Mouse (Mus musculus) embryonic facial prominence, embryonic 10.5 days (tissue): ENCODE measurements around the gene Pfas. TPM values are rescaled to one million over a fixed set of nuclear protein-coding genes. Genes with fewer than 3 reads are reported as not detected.

Experiments used
- DNase-seq: peaks from one replicate; pipeline ENCODE4 v3.0.0-alpha.2; 2017; ENCODE audit warnings: low spot score
- H3K27ac ChIP-seq: fragments of 300-500 bp; sonication (generic); replicated peaks from 2 replicates; pipeline ENCODE4 v1.5.1; 2016; ENCODE audit warnings: mild to moderate bottlenecking
- H3K27me3 ChIP-seq: fragments of 300-500 bp; sonication (generic); replicated peaks from 2 replicates; pipeline ENCODE4 v1.6.1; 2016; ENCODE audit warnings: low read depth, mild to moderate bottlenecking; ENCODE audit not compliant: poor library complexity, severe bottlenecking
- H3K36me3 ChIP-seq: fragments of 300-500 bp; sonication (generic); replicated peaks from 2 replicates; pipeline ENCODE4 v1.6.1; 2016; ENCODE audit warnings: mild to moderate bottlenecking, moderate library complexity
- H3K4me1 ChIP-seq: fragments of 300-500 bp; sonication (generic); 2 replicates; pipeline ENCODE4 v1.6.1; 2016
- H3K4me3 ChIP-seq: fragments of 300-500 bp; sonication (generic); 2 replicates; pipeline ENCODE4 v1.5.1; 2016; ENCODE audit warnings: mild to moderate bottlenecking, moderate library complexity
- H3K9me3 ChIP-seq: fragments of 300-500 bp; sonication (generic); 2 replicates; pipeline ENCODE4 v1.6.1; 2016; ENCODE audit warnings: mild to moderate bottlenecking
- WGBS: fragments of 180-500 bp; shearing (Covaris S2); methylation state at CpG from one replicate; pipeline ENCODE4 v1.1.7; 2016; 5-methylcytosine and 5-hydroxymethylcytosine counted together
- polyA plus RNA-seq: library from polyadenylated mRNA; unstranded; fragments of >200 nt; fragmentation: Nextera tagmentation; extraction: Ambion mirVana; gene quantifications from 2 replicates; pipeline ENCODE4 v1.2.1, GENCODE M21; 2016

Pfas gene
- polyA plus RNA-seq: 70.1 and 71.9 TPM in 2 replicates

DNA sequence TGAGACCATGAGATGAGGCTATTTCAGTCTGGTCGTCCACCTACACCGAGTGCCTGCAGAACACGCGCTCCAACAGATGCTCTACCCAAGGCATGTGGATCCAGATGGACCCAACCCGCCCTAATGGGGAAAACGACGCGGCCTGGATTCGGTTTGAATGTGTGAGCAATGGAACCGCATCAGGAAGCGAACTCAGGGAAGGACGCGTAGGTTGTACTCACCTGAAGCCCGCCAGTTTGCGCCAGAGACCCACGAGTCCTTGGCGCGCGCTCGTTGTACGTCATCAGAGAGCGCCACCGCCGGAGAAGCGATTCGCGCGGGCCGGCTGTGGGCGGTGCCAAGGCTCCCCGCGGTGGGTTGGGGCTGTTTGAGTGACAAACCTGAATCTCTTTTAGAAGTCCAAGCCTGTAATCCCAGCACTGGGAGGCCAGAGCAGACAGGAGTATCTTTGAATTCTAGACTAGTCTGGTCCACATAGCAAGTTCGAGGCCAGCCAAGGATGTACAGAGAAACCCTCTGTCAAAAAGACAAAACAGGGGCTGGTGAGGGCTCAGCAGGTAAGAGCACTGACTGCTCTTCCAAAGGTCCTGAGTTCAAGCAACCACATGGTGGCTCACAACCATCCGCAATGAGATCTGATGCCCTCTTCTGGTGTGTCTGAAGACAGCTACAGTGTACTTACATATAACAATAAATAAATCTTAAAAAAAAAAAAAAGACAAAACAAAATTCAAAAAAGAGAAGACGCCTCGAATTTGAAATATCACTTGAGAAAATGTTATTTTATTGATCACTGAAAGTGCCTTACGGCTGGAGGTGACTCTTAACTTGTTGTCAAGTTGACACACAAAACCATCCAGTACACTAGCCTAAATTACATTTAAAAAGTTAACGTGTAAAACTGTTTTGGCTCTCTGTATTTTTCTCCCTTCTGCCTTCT lies at the start of gene Pfas:
Gene Pfas (minus strand): TSS at position 279 of the 940 bp plus-strand sequence.
- H3K36me3 ChIP-seq: peaks cover 27% of the 10 kb centered on the region
- peak within 1 kb of the TSS; percentile 88 for H3K27ac ChIP-seq
- peak within 1 kb of the TSS; percentile 85 for H3K4me3 ChIP-seq
- no peaks in the 10 kb centered on the region for H3K27me3 ChIP-seq
- WGBS: 9% methylated on average over 38 of the region's 38 CpGs
- peaks cover 24% of the 10 kb centered on the region for H3K4me1 ChIP-seq
- DNase-seq: peak; percentile 97
- no peaks in the 10 kb centered on the region for H3K9me3 ChIP-seq

DNA sequence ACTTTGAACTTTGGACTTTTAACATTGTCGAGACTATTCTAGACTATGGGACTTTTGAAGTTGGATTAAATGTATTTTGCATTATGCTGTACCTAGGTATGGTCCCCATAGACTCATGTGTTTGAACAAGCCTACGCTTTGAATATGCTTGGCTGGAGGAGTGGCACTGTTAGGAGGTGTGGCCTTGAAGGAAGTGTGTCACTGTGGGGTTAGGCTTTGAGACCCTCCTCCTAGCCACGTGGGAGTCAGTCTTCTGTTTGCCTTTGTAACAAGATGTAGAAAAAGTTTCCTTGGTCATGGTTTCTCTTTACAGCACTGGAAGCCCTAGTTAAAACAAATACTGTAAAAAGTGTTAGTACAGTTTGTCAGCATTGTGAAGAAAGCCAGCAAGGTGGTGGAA lies 45.6 kb upstream of the Pfas start:
- 79% methylated on average over 3 of the region's 3 CpGs for WGBS
- Histone ChIP-seq H3K36me3 (peaks cover 59% of the 10 kb centered on the region), H3K9me3 (no peaks in the 10 kb centered on the region), H3K4me3 (0 out of 2 replicates have a peak overlapping the region, but pooled peaks have one; percentile 8), H3K4me1 (peaks cover 12% of the 10 kb centered on the region), H3K27me3 (no peaks in the 10 kb centered on the region), H3K27ac (no peak overlapping the region)
- no peak for DNase-seq

DNA sequence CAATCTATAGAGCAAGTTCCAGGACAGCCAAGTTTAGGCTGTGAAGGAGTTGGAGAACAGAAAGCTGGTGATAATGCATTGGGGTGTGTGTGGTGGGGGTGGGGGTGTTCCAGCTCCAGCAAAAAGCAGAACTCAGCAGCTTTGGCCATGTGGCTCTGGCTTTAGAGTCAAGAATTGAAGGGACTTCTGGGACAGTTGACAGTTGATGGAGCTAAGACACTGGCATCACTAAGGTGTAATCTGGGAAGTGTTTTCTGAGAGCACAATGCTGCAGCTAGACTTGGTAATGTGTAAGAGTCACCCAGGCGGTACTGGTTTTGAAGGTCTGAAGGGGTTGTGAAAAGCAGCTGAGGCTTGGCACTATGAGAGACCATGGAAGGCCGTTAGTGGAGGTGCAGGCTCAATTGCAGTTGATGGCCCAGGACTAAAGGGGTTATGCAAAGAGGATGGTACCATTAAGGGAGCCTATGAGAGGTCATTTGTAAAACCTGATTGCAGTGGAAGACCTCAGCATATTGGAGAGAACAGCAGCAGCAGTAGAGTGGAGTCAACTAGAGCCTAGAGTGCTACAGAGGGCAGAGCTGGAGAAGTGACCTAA lies 44.7 kb upstream of the Pfas start:
- DNase-seq: no peak
- peaks cover 15% of the 10 kb centered on the region for H3K4me1 ChIP-seq
- WGBS: 89% methylated on average over 2 of the region's 2 CpGs
- peaks cover 69% of the 10 kb centered on the region for H3K36me3 ChIP-seq
- no peak overlapping the region for H3K4me3 ChIP-seq
- no peaks in the 10 kb centered on the region for H3K27me3 ChIP-seq
- H3K9me3 ChIP-seq: no peaks in the 10 kb centered on the region
- no peak overlapping the region for H3K27ac ChIP-seq

DNA sequence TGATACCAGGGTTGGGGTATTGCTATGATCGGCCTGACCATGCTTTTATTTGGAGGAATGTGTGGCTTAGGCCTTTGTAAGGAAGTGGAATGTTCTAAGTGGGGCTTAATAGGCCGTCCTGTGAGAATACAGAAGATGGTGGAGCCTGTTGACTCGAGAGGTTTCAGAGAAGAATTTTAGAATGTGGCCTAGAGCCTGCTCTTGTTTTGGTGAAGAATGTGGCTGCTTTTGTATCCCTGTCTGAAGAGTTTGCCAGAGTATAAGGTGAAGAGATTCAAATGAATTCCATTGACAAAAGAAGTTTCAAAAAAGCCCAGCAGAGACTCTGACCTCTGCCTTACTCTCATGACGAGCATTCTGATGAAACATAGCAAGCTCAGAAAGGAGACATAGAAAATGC lies 43.5 kb upstream of the Pfas start:
- WGBS: 77% methylated on average over 4 of the region's 4 CpGs
- H3K4me3 ChIP-seq: no peak overlapping the region
- DNase-seq: no peak
- H3K27ac ChIP-seq: no peak overlapping the region
- H3K36me3 ChIP-seq: peaks cover 77% of the 10 kb centered on the region
- no peaks in the 10 kb centered on the region for H3K27me3 ChIP-seq
- H3K4me1 ChIP-seq: peaks cover 27% of the 10 kb centered on the region
- H3K9me3 ChIP-seq: no peaks in the 10 kb centered on the region

DNA sequence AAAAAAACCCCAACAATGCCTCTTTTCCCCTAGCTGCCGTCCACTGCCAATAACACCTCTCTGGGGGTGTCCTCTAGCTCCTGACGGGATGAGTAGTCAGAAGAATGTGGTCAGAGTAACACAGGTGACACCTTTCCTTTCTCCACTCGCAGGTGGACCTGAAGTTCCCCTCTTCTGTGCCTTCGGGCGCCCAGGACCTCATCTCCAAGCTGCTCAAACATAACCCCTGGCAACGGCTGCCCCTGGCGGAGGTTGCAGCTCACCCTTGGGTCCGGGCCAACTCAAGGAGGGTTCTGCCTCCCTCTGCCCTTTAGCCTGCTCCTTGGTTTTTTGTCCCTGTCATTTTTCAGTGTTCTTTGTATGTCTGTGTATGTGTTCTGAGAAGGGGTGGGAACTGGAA lies 42.5 kb upstream of the Pfas start:
- no peak for DNase-seq
- no peak overlapping the region for H3K4me3 ChIP-seq
- H3K27me3 ChIP-seq: no peaks in the 10 kb centered on the region
- peaks cover 33% of the 10 kb centered on the region for H3K4me1 ChIP-seq
- no peaks in the 10 kb centered on the region for H3K9me3 ChIP-seq
- 92% methylated on average over 8 of the region's 8 CpGs for WGBS
- peaks cover 77% of the 10 kb centered on the region for H3K36me3 ChIP-seq
- no peak overlapping the region for H3K27ac ChIP-seq

DNA sequence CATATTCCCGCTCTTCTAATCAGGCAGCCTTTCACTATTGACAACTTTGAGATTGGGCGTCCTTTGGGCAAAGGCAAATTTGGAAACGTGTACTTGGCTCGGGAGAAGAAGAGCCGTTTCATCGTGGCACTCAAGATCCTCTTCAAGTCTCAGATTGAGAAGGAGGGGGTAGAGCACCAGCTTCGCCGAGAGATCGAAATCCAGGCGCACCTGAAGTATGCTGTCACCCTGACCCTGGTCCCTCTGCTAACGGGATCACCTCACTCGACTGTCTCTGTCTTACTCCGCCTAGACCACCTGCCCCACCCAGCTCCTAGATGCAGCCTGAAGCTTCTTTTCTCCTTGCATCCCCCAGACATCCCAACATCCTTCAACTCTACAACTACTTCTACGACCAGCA lies 39.9 kb upstream of the Pfas start:
- H3K4me1 ChIP-seq: peaks cover 41% of the 10 kb centered on the region
- no peaks in the 10 kb centered on the region for H3K9me3 ChIP-seq
- WGBS: 94% methylated on average over 14 of the region's 14 CpGs
- DNase-seq: no peak
- H3K4me3 ChIP-seq: peak overlapping the region; percentile 93; the same call in 1 of the 2 replicates
- H3K36me3 ChIP-seq: peaks cover 61% of the 10 kb centered on the region
- H3K27me3 ChIP-seq: no peaks in the 10 kb centered on the region
- H3K27ac ChIP-seq: no peak overlapping the region

DNA sequence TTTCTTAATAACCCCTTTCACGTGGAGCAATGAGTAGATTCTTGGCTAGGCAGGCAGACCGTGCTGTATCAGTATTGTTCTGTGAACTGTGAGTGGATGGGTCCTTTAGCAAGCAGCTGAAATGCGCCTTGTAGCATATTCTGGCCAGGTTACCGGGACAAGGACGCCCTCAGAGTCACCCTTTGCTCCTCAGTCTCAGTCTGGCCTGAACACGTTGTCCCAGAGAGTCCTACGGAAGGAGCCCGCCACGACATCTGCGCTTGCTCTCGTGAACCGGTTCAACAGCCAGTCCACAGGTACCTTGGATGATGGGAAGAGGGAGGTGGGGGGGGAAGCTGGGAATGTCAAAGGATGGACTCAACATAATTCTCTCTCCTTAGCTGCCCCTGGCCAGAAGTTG lies 39.3 kb upstream of the Pfas start:
- H3K36me3 ChIP-seq: peaks cover 55% of the 10 kb centered on the region
- no peak overlapping the region for H3K27ac ChIP-seq
- H3K27me3 ChIP-seq: no peaks in the 10 kb centered on the region
- 92% methylated on average over 12 of the region's 12 CpGs for WGBS
- DNase-seq: no peak
- peaks cover 41% of the 10 kb centered on the region for H3K4me1 ChIP-seq
- no peaks in the 10 kb centered on the region for H3K9me3 ChIP-seq
- H3K4me3 ChIP-seq: peak overlapping the region; percentile 93

DNA sequence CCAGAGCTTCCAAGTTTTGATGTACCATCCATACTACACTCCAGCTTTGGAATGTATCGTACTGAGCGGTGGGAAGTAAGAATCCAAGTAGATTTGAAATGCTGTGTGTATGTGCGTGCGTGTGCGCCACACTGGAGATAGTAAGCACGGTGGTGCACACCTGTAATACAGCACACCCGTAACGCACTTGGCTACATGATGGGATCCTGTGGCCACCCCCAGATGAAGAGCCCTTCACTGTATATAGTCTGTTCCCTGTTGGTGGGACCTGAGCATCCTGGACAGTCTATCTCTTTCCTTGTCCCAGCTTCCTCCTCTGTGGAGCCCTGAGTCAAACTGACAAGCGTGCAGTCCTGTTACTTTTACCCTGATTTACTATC lies 38.1 kb upstream of the Pfas start:
- DNase-seq: no peak
- H3K4me3 ChIP-seq: peak overlapping the region; percentile 93
- no peaks in the 10 kb centered on the region for H3K27me3 ChIP-seq
- no peaks in the 10 kb centered on the region for H3K9me3 ChIP-seq
- WGBS: 18% methylated on average over 9 of the region's 9 CpGs
- H3K27ac ChIP-seq: peak overlapping the region; percentile 98
- peaks cover 41% of the 10 kb centered on the region for H3K4me1 ChIP-seq
- peaks cover 43% of the 10 kb centered on the region for H3K36me3 ChIP-seq

DNA sequence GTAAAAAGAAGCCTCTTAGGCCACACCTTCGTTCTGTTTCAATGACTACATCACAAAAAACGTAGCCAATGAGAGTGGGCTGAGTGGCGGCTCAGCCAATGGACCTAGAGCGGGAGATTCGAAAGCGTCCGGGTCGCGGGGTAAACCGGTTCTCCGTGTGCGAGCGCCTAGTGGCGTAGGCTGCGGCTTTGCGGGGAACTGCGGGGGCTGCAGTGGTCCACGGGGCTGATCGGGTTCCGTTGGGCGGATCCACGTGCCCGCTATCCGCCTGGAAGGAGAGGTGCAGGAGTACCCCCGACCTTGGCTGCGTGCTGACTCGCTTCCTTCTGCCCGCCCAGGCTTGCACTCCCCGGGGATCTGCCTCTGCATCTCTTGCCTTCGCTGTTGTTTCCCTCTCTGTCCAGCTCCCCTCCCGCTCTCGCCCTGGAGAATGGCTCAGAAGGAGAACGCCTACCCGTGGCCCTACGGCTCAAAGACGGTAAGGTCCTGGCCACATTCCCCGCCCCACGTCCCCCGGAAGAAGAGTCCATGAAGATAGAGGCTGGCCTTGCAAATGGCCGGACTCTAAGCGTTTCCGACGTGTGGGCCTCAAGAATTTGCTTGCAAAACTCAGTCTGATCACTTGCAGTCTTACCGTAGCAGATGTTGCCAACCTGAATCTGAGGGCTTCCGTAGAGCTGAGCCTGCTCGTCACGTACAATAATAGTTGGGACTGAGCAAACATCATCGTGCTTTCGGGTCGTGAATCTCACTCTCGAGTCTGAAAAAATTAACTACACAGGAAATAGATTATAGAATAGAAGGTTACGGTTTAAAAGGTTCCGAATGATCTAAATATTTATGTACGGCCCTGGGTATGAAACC lies 37.5 kb upstream of the Pfas start, which contains the start of gene Aurkb:
Gene Aurkb (plus strand): TSS at position 117 of the 864 bp plus-strand sequence.
- no peaks in the 10 kb centered on the region for H3K9me3 ChIP-seq
- peaks cover 41% of the 10 kb centered on the region for H3K4me1 ChIP-seq
- H3K4me3 ChIP-seq: peak within 1 kb of the TSS; percentile 93
- peak; percentile 92 for DNase-seq
- peak within 1 kb of the TSS; percentile 98 for H3K27ac ChIP-seq
- peaks cover 37% of the 10 kb centered on the region for H3K36me3 ChIP-seq
- no peaks in the 10 kb centered on the region for H3K27me3 ChIP-seq
- WGBS: 1% methylated on average over 54 of the region's 54 CpGs

DNA sequence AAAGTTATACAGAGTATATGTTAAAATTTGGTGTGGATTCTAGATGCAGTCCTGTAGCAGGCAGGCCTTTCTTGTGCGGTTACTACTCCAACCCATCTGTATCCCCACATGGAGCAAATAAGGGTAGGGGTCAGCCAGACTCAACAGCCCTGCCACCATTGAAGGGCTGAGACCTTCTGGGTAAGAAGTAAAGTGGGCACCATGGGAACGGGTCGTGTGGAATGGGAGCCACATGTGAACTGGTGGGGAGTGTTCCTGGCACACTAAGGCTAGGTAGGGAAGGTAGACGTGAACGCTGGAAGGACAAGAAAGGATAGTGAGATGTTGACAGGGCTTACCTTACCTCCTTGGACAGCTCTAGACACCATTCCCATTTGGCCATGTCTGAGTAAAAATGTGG lies 29.9 kb upstream of the Pfas start:
- Histone ChIP-seq H3K36me3 (peaks cover 34% of the 10 kb centered on the region), H3K9me3 (no peaks in the 10 kb centered on the region), H3K4me1 (peaks cover 33% of the 10 kb centered on the region), H3K27me3 (no peaks in the 10 kb centered on the region), H3K27ac (no peak overlapping the region), H3K4me3 (peak overlapping the region; percentile 77)
- DNase-seq: no peak
- WGBS: 61% methylated on average over 5 of the region's 5 CpGs

DNA sequence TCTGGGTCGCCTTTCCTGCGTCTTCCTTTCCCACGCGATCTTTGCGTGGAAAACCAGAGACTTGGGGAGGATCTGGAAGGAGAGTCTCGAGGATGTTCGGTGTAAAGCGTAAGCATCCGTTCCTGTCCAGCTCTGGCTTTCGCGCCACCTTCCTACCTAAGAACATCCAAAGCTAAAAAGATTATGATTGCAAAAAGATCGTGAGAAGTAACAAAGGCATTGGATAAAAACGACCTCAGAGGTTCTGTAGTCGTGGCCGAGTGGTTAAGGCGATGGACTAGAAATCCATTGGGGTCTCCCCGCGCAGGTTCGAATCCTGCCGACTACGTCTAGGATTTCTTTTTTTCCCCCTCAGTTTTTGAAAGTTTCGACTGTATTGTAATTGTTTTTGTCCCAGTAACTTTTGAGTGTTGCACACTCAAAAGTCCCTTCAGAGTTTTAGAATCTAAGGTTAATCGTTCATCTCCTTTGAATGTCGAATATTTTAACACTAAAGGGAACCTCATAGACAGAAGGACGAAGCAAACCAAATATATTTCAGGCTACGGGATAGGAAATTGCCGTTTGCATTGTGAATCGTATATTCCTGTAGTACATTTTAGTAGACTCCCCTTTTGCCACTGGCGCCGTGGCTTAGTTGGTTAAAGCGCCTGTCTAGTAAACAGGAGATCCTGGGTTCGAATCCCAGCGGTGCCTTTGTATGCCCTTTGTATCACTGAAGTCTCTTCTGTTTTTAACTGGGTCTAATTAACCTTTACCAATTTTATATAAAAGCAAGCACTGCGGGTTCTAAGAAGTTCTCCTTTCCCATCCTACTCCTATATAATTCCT lies 29.2 kb upstream of the Pfas start:
- peak; percentile 86 for DNase-seq
- H3K27ac ChIP-seq: peak overlapping the region; percentile 86
- no peaks in the 10 kb centered on the region for H3K9me3 ChIP-seq
- H3K27me3 ChIP-seq: no peaks in the 10 kb centered on the region
- peaks cover 41% of the 10 kb centered on the region for H3K36me3 ChIP-seq
- H3K4me3 ChIP-seq: peak overlapping the region; percentile 77
- 1% methylated on average over 34 of the region's 34 CpGs for WGBS
- peaks cover 33% of the 10 kb centered on the region for H3K4me1 ChIP-seq
